Mouse (Mus musculus): ENCODE measurements around the gene Dnajc17. TPM values are rescaled to one million over a fixed set of nuclear protein-coding genes. Genes with fewer than 3 reads are reported as not detected.
A peak's percentile ranks its signal among the peaks of the same experiment; 100 is the strongest.

Dnajc17 gene
- polyA plus RNA-seq, 2 experiments = 5.4 to 9.5 TPM

DNA sequence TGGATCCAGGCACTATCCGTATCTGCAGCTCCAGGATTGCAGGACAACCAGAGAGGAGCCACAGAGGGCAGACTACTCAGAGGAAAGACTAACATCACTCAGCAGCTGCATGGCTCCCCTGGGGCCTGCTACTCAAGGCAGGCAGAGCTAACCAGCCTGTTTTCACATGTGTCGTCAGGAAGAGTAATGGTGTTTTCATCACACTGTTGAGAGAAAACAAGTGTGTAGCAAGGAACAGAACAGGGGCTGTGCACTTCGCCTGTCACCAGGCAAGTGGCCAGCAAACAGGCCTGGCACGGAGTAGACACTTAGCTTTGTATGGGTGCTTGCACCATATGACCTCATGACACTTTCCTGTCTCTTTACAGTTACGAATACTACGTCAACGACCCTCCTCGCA, 37.0 kb downstream of the Dnajc17 start:
- 65% methylated on average over 8 of the region's 8 CpGs for WGBS (ENCODE audit: insufficient replicate concordance)
- no peak overlapping the region for H3K9ac ChIP-seq (replicated peaks)
- no peak overlapping the region for H3K27ac ChIP-seq

DNA sequence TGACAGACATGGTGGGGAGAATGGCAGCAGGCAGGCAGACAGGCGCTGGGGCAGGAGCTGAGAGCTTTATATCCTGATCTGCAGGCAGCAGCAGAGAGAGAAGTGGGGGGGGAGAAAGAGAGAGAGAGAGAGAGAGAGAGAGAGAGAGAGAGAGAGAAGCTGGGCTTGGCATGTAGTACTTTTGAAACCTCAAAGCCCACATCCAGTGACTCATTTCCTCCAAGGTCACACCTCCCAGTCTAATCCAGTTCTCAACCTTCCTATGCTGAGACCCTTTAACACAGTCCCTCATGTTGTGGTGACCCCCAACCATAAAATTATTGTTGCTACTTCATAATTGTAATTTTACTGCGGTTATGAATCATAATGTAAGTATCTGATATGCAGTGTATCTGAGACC, 38.3 kb downstream of the Dnajc17 start:
- H3K4me3 ChIP-seq (ENCODE audit: insufficient read depth in 1 of 2, low read depth in 2 of 2, low read length in 2 of 2) = no peak overlapping the region
- DNase-seq (ENCODE audit: low read depth in 3 of 3, low spot score in 3 of 3) = no peak
- no peak overlapping the region for H3K9ac ChIP-seq (replicated peaks)
- 55% methylated on average over 2 of the region's 2 CpGs for WGBS (ENCODE audit: insufficient replicate concordance)
- TF ChIP-seq EP300 (IDR thresholded peaks at IDR 0.05; ENCODE audit: low read depth) (no peak), CTCF (IDR thresholded peaks at IDR 0.05; ENCODE audit: low read depth) (no peak)
- peaks cover 17 to 19% of the 10 kb centered on the region in 2 experiments for H3K4me1 ChIP-seq (replicated peaks; ENCODE audit: control insufficient read depth in 2 of 2, insufficient read depth in 2 of 2, low read length in 1 of 2)
- H3K27me3 ChIP-seq (ENCODE audit: control insufficient read depth, insufficient read depth, low read length) = peaks cover 23% of the 10 kb centered on the region
- ATAC-seq (ENCODE audit: insufficient read depth) = no peak
- no peaks in the 10 kb centered on the region for H3K36me3 ChIP-seq (replicated peaks; ENCODE audit: control insufficient read depth, insufficient read depth, low read depth)
- no peak overlapping the region for H3K27ac ChIP-seq
- no peaks in the 10 kb centered on the region for H3K9me3 ChIP-seq (ENCODE audit: control insufficient read depth, low read length)
- no peak overlapping the region for H3K4me2 ChIP-seq (ENCODE audit: low read depth)

More for the DNA sequence above, 37.0 kb downstream of the Dnajc17 start:
- H3K4me3 ChIP-seq (ENCODE audit: insufficient read depth in 1 of 2, low read depth in 2 of 2, low read length in 2 of 2) = no peak overlapping the region
- no peaks in the 10 kb centered on the region for H3K9me3 ChIP-seq (ENCODE audit: control insufficient read depth, low read length)
- TF ChIP-seq EP300 (IDR thresholded peaks at IDR 0.05; ENCODE audit: low read depth) = no peak
- no peak for TF ChIP-seq CTCF (IDR thresholded peaks at IDR 0.05; ENCODE audit: low read depth)
- H3K27me3 ChIP-seq (ENCODE audit: control insufficient read depth, insufficient read depth, low read length) = peaks cover 22% of the 10 kb centered on the region
- ATAC-seq (ENCODE audit: insufficient read depth) (no peak), DNase-seq (ENCODE audit: low read depth in 3 of 3, low spot score in 3 of 3) (no peak)
- peaks cover 17 to 19% of the 10 kb centered on the region in 2 experiments for H3K4me1 ChIP-seq (replicated peaks; ENCODE audit: control insufficient read depth in 2 of 2, insufficient read depth in 2 of 2, low read length in 1 of 2)
- no peak overlapping the region for H3K4me2 ChIP-seq (ENCODE audit: low read depth)
- no peaks in the 10 kb centered on the region for H3K36me3 ChIP-seq (replicated peaks; ENCODE audit: control insufficient read depth, insufficient read depth, low read depth)

GRCm38 (mm10) chr2:119167866-119168256, 40.7 kb downstream of the Dnajc17 start:
- peak overlapping the region; percentile 45 to 58 for H3K4me3 ChIP-seq (ENCODE audit: insufficient read depth in 1 of 2, low read depth in 2 of 2, low read length in 2 of 2)
- no peaks in the 10 kb centered on the region for H3K36me3 ChIP-seq (replicated peaks; ENCODE audit: control insufficient read depth, insufficient read depth, low read depth)
- H3K4me2 ChIP-seq (ENCODE audit: low read depth) = peak overlapping the region; percentile 85
- TF ChIP-seq EP300 (IDR thresholded peaks at IDR 0.05; ENCODE audit: low read depth) = no peak
- TF ChIP-seq CTCF (IDR thresholded peaks at IDR 0.05; ENCODE audit: low read depth) = no peak
- peak; percentile 19; the same call in 1 of the 2 replicates for ATAC-seq (ENCODE audit: insufficient read depth)
- H3K9ac ChIP-seq (replicated peaks) = peak overlapping the region; percentile 21; the same call in 1 of the 2 replicates
- 4% methylated on average over 26 of the region's 26 CpGs for WGBS (ENCODE audit: insufficient replicate concordance)
- peaks cover 16 to 18% of the 10 kb centered on the region in 2 experiments for H3K4me1 ChIP-seq (replicated peaks; ENCODE audit: control insufficient read depth in 2 of 2, insufficient read depth in 2 of 2, low read length in 1 of 2)
- no peak overlapping the region for H3K27ac ChIP-seq
- no peaks in the 10 kb centered on the region for H3K9me3 ChIP-seq (ENCODE audit: control insufficient read depth, low read length)
- no peak for DNase-seq (ENCODE audit: low read depth in 3 of 3, low spot score in 3 of 3)
- peaks cover 23% of the 10 kb centered on the region for H3K27me3 ChIP-seq (ENCODE audit: control insufficient read depth, insufficient read depth, low read length)

GRCm38 (mm10) chr2:119166901-119167865, 41.4 kb downstream of the Dnajc17 start, which contains the start of gene Gchfr:
Gene Gchfr (plus strand): TSS chr2:119167773.
- Histone ChIP-seq H3K36me3 (replicated peaks; ENCODE audit: control insufficient read depth, insufficient read depth, low read depth) (no peaks in the 10 kb centered on the region), H3K4me3 (ENCODE audit: insufficient read depth in 1 of 2, low read depth in 2 of 2, low read length in 2 of 2) (peak within 1 kb of the TSS; percentile 45 to 58), H3K9me3 (ENCODE audit: control insufficient read depth, low read length) (no peaks in the 10 kb centered on the region), H3K27ac (no peak within 1 kb of the TSS), H3K27me3 (ENCODE audit: control insufficient read depth, insufficient read depth, low read length) (peaks cover 23% of the 10 kb centered on the region), H3K9ac (replicated peaks) (peak within 1 kb of the TSS; percentile 21; the same call in 1 of the 2 replicates), H3K4me1 (replicated peaks; ENCODE audit: control insufficient read depth in 2 of 2, insufficient read depth in 2 of 2, low read length in 1 of 2) (peaks cover 13 to 15% of the 10 kb centered on the region in 2 experiments), H3K4me2 (ENCODE audit: low read depth) (peak within 1 kb of the TSS; percentile 85)
- TF ChIP-seq EP300 (IDR thresholded peaks at IDR 0.05; ENCODE audit: low read depth) (no peak), CTCF (IDR thresholded peaks at IDR 0.05; ENCODE audit: low read depth) (peak; percentile 31; the same call in 1 of the 2 replicates)
- DNase-seq (ENCODE audit: low read depth in 3 of 3, low spot score in 3 of 3) (peak in 1 of 3 experiments; percentile 31), ATAC-seq (ENCODE audit: insufficient read depth) (peak; percentile 79)
- under 1% methylated on average over 60 of the region's 60 CpGs for WGBS (ENCODE audit: insufficient replicate concordance)

DNA sequence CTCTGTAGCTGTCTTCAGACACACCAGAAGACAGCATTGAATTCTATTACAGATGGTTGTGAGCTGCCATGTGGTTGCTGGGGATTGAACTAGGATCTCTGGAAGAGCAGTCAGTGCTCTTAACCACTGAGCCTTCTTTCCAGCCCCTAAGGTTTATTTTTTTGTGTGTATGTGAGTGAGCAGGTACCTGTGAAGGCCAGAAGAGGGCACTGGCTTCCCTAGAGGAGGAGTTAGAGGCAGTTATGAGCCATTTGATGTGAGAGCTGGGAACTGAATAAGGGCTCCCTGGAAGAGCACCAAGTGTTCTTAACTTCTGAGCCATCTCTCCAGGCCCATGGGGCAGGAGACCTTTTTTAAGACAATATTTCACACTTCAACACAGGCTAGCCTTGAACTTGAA, 43.2 kb downstream of the Dnajc17 start:
- ATAC-seq (ENCODE audit: insufficient read depth) (no peak), DNase-seq (ENCODE audit: low read depth in 3 of 3, low spot score in 3 of 3) (no peak)
- H3K27me3 ChIP-seq (ENCODE audit: control insufficient read depth, insufficient read depth, low read length) = peaks cover 23% of the 10 kb centered on the region
- H3K9ac ChIP-seq (replicated peaks) = no peak overlapping the region
- H3K4me3 ChIP-seq (ENCODE audit: insufficient read depth in 1 of 2, low read depth in 2 of 2, low read length in 2 of 2) = no peak overlapping the region
- H3K27ac ChIP-seq = no peak overlapping the region
- TF ChIP-seq EP300 (IDR thresholded peaks at IDR 0.05; ENCODE audit: low read depth) (no peak), CTCF (IDR thresholded peaks at IDR 0.05; ENCODE audit: low read depth) (peak; percentile 19; the same call in 1 of the 2 replicates)
- H3K4me1 ChIP-seq (replicated peaks; ENCODE audit: control insufficient read depth in 2 of 2, insufficient read depth in 2 of 2, low read length in 1 of 2) = peaks cover 13 to 15% of the 10 kb centered on the region in 2 experiments
- no peaks in the 10 kb centered on the region for H3K9me3 ChIP-seq (ENCODE audit: control insufficient read depth, low read length)
- no peak overlapping the region for H3K4me2 ChIP-seq (ENCODE audit: low read depth)
- H3K36me3 ChIP-seq (replicated peaks; ENCODE audit: control insufficient read depth, insufficient read depth, low read depth) = no peaks in the 10 kb centered on the region

Data from liver, embryonic 14.5 days (tissue).